Mouse (Mus musculus): ENCODE results near the gene Actl7b. TPM values are rescaled to one million over a fixed set of nuclear protein-coding genes. Genes with fewer than 3 reads are reported as not detected.

Gene Actl7b
- total RNA-seq, 2 experiments from 2014 or later = not detected

DNA sequence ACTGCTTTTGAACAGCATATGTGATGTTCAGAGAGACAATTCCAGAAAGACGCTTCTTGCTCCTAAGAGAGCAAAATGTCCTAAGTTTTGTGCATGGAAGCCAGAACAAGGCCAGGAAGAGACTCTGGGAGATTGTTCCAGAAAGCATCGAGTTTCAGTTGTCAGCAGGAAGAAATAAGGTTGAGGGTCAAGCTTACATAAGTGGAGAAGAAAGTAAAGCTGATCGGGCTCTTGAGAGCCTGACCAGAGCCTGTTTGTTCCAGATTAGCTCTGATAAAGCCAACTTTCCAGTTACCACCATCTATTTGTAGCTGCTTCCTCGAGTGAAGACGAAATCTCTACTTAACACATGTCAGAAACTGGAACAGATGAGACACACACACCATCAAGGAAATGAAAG lies 42.6 kb downstream of the Actl7b start:
- no peak for DNase-seq (ENCODE audit: extremely low spot score in 1 of 2, low spot score in 2 of 2)
- TF ChIP-seq CTCF (IDR thresholded peaks at IDR 0.05) = no peak
- Histone ChIP-seq H3K27ac (no peak overlapping the region), H3K4me3 (no peak overlapping the region)
- intact Hi-C loops (cut with DNase I) = no loop called here

DNA sequence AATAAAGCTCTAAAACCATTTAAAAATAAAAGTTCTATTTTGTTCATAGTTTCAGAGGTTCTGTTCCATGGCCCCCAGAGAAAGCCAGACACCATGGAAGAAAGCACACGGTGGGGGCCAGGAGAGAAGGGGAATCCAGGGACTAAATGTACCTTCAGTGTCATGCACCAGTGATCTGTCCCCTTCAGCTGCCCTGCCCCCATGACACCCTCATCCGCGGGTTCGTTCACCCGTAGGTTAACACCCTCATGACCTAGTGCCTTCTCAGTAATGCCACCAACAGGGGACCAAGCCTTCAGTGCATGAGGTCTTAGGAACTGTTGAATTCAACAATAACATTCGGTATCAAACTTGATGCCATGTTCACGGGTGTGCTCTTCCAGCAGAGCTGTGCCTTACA lies 44.8 kb downstream of the Actl7b start:
- no peak overlapping the region for H3K4me3 ChIP-seq
- H3K27ac ChIP-seq = no peak overlapping the region
- intact Hi-C loops (cut with DNase I) = no loop called here
- TF ChIP-seq CTCF (IDR thresholded peaks at IDR 0.05) = no peak
- no peak for DNase-seq (ENCODE audit: extremely low spot score in 1 of 2, low spot score in 2 of 2)

Other genes with a start within 250 kb of the Actl7b start
- gene Gm26657, start 1.4 kb downstream of the Actl7b start, total RNA-seq (2021) = not detected
- not detected for gene Actl7a, start 2.0 kb upstream of the Actl7b start, total RNA-seq (2021)
- gene Elp1, start 60.9 kb upstream of the Actl7b start, total RNA-seq (2021) = 10 to 100 TPM; 54.3 to 63.2 TPM
- 10 to 100 TPM; 17.5 to 18.1 TPM for gene Fam206a, start 60.9 kb upstream of the Actl7b start, total RNA-seq (2021)
- gene Ctnnal1, start 123.7 kb upstream of the Actl7b start, total RNA-seq (2021) = 10 to 100 TPM; 19.9 to 20.2 TPM
- gene Tmem245, start 206.0 kb upstream of the Actl7b start, total RNA-seq (2021) = 10 to 100 TPM; 41.7 to 42.2 TPM
- gene Frrs1l, start 248.9 kb upstream of the Actl7b start, total RNA-seq (2021) = 100 to 1,000 TPM; 204 to 212 TPM